ENCODE assay signal across 17 mouse cellular contexts in the genomic region with DNA sequence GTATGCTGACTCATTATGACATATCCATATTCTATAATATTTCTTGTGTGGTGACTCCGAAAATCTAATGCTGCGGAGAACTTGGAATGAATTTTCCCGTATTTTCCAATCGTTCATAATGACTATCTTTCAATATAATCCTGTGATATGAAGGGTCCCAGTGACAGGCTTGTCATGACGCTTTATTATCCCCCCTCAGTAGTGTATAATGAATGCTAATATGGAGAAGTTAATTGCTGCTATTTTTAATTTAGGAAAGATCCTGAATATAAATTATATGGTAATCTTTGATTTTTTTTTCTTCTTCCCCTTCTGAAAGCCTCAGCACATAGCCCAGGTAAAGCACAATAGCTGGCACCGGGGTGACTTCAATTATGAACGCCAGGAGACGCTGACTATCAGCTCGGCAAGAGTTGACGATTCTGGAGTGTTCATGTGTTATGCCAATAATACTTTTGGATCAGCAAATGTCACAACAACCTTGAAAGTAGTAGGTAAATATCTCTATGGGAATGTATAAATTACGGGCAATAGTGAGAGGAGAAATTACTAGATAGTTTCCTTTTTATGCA. TPM values are rescaled to one million over a fixed set of nuclear protein-coding genes. Genes with fewer than 3 reads are reported as not detected.
DNase-seq lines count a peak whose midpoint lies in the region; ATAC-seq and TF ChIP-seq lines count a peak whose summit lies in the region.
"Had no signal": no experiment of that assay in that cellular context is flagged by ENCODE, and none has a peak within 500 bp of the region (broad histone marks: within the 10 kb centered on the region; RNA-seq: fewer than 3 reads in every experiment).

No protein-coding gene starts in this region.

- no peak for TF ChIP-seq CTCF in forebrain, postnatal 0 days (IDR thresholded peaks at IDR 0.05; ENCODE audit: low read depth)

- no peaks in the 10 kb centered on the region for H3K27me3 ChIP-seq in forebrain, embryonic 14.5 days (replicated peaks; ENCODE audit: control insufficient read depth, insufficient read depth, low read length)
- H3K27me3 ChIP-seq in forebrain, embryonic 12.5 days, result no peaks in the 10 kb centered on the region
- no peaks in the 10 kb centered on the region for H3K27me3 ChIP-seq in forebrain, postnatal 0 days (ENCODE audit: insufficient read depth, low read length)
- H3K27me3 ChIP-seq in forebrain, embryonic 15.5 days, result no peaks in the 10 kb centered on the region
- H3K27me3 ChIP-seq in hindbrain, embryonic 14.5 days (ENCODE audit: control insufficient read depth, insufficient read depth, low read length), result no peaks in the 10 kb centered on the region
- no peaks in the 10 kb centered on the region for H3K27me3 ChIP-seq in hindbrain, embryonic 10.5 days (ENCODE audit: insufficient read depth, poor library complexity, severe bottlenecking)
- H3K27me3 ChIP-seq: embryonic facial prominence, embryonic 12.5 days had no signal

- no peaks in the 10 kb centered on the region for H3K36me3 ChIP-seq in forebrain, embryonic 14.5 days (ENCODE audit: control insufficient read depth, insufficient read depth, low read length)
- H3K36me3 ChIP-seq in forebrain, embryonic 12.5 days (replicated peaks), result no peaks in the 10 kb centered on the region
- no peaks in the 10 kb centered on the region for H3K36me3 ChIP-seq in forebrain, postnatal 0 days (ENCODE audit: insufficient read depth)
- no peaks in the 10 kb centered on the region for H3K36me3 ChIP-seq in forebrain, embryonic 15.5 days
- H3K36me3 ChIP-seq in hindbrain, embryonic 14.5 days (replicated peaks; ENCODE audit: control insufficient read depth, insufficient read depth), result peaks cover 11% of the 10 kb centered on the region
- H3K36me3 ChIP-seq in hindbrain, embryonic 10.5 days, result peaks cover 14% of the 10 kb centered on the region
- H3K36me3 ChIP-seq: embryonic facial prominence, embryonic 12.5 days had no signal

- WGBS in forebrain, embryonic 14.5 days, result 87% methylated on average over 11 of the region's 11 CpGs
- WGBS in forebrain, embryonic 12.5 days, result 92% methylated on average over 11 of the region's 11 CpGs
- WGBS in forebrain, postnatal 0 days, result 59% methylated on average over 11 of the region's 11 CpGs
- 65% methylated on average over 11 of the region's 11 CpGs for WGBS in forebrain, embryonic 15.5 days
- 73% methylated on average over 11 of the region's 11 CpGs for WGBS in hindbrain, embryonic 14.5 days
- 93% methylated on average over 11 of the region's 11 CpGs for WGBS in hindbrain, embryonic 10.5 days

- H3K4me3 ChIP-seq in forebrain, embryonic 14.5 days (ENCODE audit: low read depth, low read length), result no peak overlapping the region
- H3K4me3 ChIP-seq in forebrain, embryonic 12.5 days (replicated peaks), result no peak overlapping the region
- H3K4me3 ChIP-seq in forebrain, postnatal 0 days (ENCODE audit: low read depth, low read length), result no peak overlapping the region
- no peak overlapping the region for H3K4me3 ChIP-seq in forebrain, embryonic 15.5 days
- no peak overlapping the region for H3K4me3 ChIP-seq in hindbrain, embryonic 14.5 days (replicated peaks; ENCODE audit: low read length)
- no peak overlapping the region for H3K4me3 ChIP-seq in hindbrain, embryonic 10.5 days
- H3K4me3 ChIP-seq: embryonic facial prominence, embryonic 10.5 days; embryonic facial prominence, embryonic 12.5 days had no signal

- no peak overlapping the region for H3K9ac ChIP-seq in forebrain, embryonic 14.5 days (ENCODE audit: low read length)
- H3K9ac ChIP-seq in forebrain, embryonic 12.5 days, result no peak overlapping the region
- H3K9ac ChIP-seq in forebrain, postnatal 0 days, result no peak overlapping the region
- no peak overlapping the region for H3K9ac ChIP-seq in forebrain, embryonic 15.5 days (replicated peaks)
- H3K9ac ChIP-seq in hindbrain, embryonic 14.5 days, result no peak overlapping the region
- H3K9ac ChIP-seq: embryonic facial prominence, embryonic 12.5 days had no signal

- peaks cover 7% of the 10 kb centered on the region; the same call in 1 of the 2 replicates for H3K4me1 ChIP-seq in forebrain, embryonic 14.5 days (ENCODE audit: control insufficient read depth, insufficient read depth, low read length)
- peaks cover 4% of the 10 kb centered on the region; the same call in 1 of the 2 replicates for H3K4me1 ChIP-seq in forebrain, embryonic 12.5 days
- no peaks in the 10 kb centered on the region for H3K4me1 ChIP-seq in forebrain, postnatal 0 days (ENCODE audit: insufficient read depth)
- H3K4me1 ChIP-seq in forebrain, embryonic 15.5 days, result peaks cover 12% of the 10 kb centered on the region; the same call in 1 of the 2 replicates
- H3K4me1 ChIP-seq in hindbrain, embryonic 14.5 days (replicated peaks; ENCODE audit: control insufficient read depth, insufficient read depth, low read length), result peaks cover 19% of the 10 kb centered on the region
- 0 out of 2 replicates have a peak, but pooled peaks cover 3% of the 10 kb centered on the region for H3K4me1 ChIP-seq in hindbrain, embryonic 10.5 days (replicated peaks)
- H3K4me1 ChIP-seq: embryonic facial prominence, embryonic 10.5 days; embryonic facial prominence, embryonic 12.5 days had no signal

- no peak for ATAC-seq in forebrain, embryonic 14.5 days
- ATAC-seq in forebrain, embryonic 12.5 days (ENCODE audit: low FRiP score), result no peak
- peak; percentile 86; the same call in 1 of the 2 replicates for ATAC-seq in forebrain, postnatal 0 days
- ATAC-seq in forebrain, embryonic 15.5 days (replicated peaks), result no peak; the same call in 1 of the 2 replicates
- no peak for ATAC-seq in hindbrain, embryonic 14.5 days (ENCODE audit: low FRiP score)

- no peaks in the 10 kb centered on the region for H3K9me3 ChIP-seq in forebrain, embryonic 14.5 days (replicated peaks; ENCODE audit: control insufficient read depth, low read length)
- no peaks in the 10 kb centered on the region for H3K9me3 ChIP-seq in forebrain, embryonic 12.5 days
- H3K9me3 ChIP-seq in forebrain, postnatal 0 days (ENCODE audit: low read length), result no peaks in the 10 kb centered on the region
- no peaks in the 10 kb centered on the region for H3K9me3 ChIP-seq in forebrain, embryonic 15.5 days
- H3K9me3 ChIP-seq in hindbrain, embryonic 14.5 days (ENCODE audit: control insufficient read depth, low read length), result no peaks in the 10 kb centered on the region
- H3K9me3 ChIP-seq in hindbrain, embryonic 10.5 days, result no peaks in the 10 kb centered on the region
- H3K9me3 ChIP-seq: embryonic facial prominence, embryonic 10.5 days; embryonic facial prominence, embryonic 12.5 days had no signal

- no peak overlapping the region for H3K27ac ChIP-seq in forebrain, embryonic 14.5 days (ENCODE audit: low read depth, low read length)
- no peak overlapping the region for H3K27ac ChIP-seq in forebrain, embryonic 12.5 days
- H3K27ac ChIP-seq in forebrain, postnatal 0 days (ENCODE audit: low read depth, low read length), result no peak overlapping the region
- no peak overlapping the region for H3K27ac ChIP-seq in forebrain, embryonic 15.5 days (replicated peaks)
- 0 out of 2 replicates have a peak overlapping the region, but pooled peaks have one; percentile 23 for H3K27ac ChIP-seq in hindbrain, embryonic 14.5 days
- no peak overlapping the region for H3K27ac ChIP-seq in hindbrain, embryonic 10.5 days
- H3K27ac ChIP-seq: embryonic facial prominence, embryonic 10.5 days; embryonic facial prominence, embryonic 12.5 days had no signal

- DNase-seq in forebrain, embryonic 14.5 days (ENCODE audit: low spot score), result peak; percentile 25
- no peak for DNase-seq in forebrain, postnatal 0 days
- DNase-seq in hindbrain, embryonic 14.5 days (ENCODE audit: low spot score), result no peak
- no peak for DNase-seq in hindbrain, embryonic 10.5 days (ENCODE audit: low spot score)
- no peak for DNase-seq in right cerebral cortex, postnatal 14 days
- DNase-seq: adrenal gland, postnatal 10 days; adrenal gland, postnatal 25 days; cerebellum, adult 11-12 months; cerebellum, adult 2 months; cerebellum, adult 9-10 months; cerebellum, postnatal 10 days; cerebellum, postnatal 25 days had no signal

- no peak overlapping the region for H3K4me2 ChIP-seq in forebrain, embryonic 14.5 days (ENCODE audit: low read length)
- no peak overlapping the region for H3K4me2 ChIP-seq in forebrain, embryonic 12.5 days
- no peak overlapping the region for H3K4me2 ChIP-seq in forebrain, postnatal 0 days (ENCODE audit: low read depth)
- no peak overlapping the region for H3K4me2 ChIP-seq in forebrain, embryonic 15.5 days (replicated peaks)
- H3K4me2 ChIP-seq in hindbrain, embryonic 14.5 days (replicated peaks), result no peak overlapping the region
- H3K4me2 ChIP-seq: embryonic facial prominence, embryonic 12.5 days had no signal

RNA-seq across cellular contexts. Expression of gene Kit, which starts 40.4 kb away (rescaled TPM):
- 27.0 and 32.6 TPM in 2 replicates for polyA plus RNA-seq in forebrain, embryonic 14.5 days (2014; fragmentation: Nextera tagmentation; extraction: Ambion mirVana)
- 23.9 and 27.5 TPM in 2 replicates for polyA plus RNA-seq in forebrain, embryonic 12.5 days (2016; fragmentation: Nextera tagmentation; extraction: Ambion mirVana)
- 31.8 and 36.3 TPM in 2 replicates for total RNA-seq in forebrain, postnatal 0 days (2014; rRNA removed)
- polyA plus RNA-seq in forebrain, postnatal 0 days (2015; fragmentation: Nextera tagmentation; extraction: Ambion mirVana), result 17.8 and 24.8 TPM in 2 replicates
- polyA plus RNA-seq in forebrain, embryonic 15.5 days (2015; fragmentation: Nextera tagmentation; extraction: Ambion mirVana), result 31.8 and 35.4 TPM in 2 replicates
- polyA plus RNA-seq in hindbrain, embryonic 14.5 days (2014; fragmentation: Nextera tagmentation; extraction: Ambion mirVana), result 56.6 and 62.1 TPM in 2 replicates
- polyA plus RNA-seq in hindbrain, embryonic 10.5 days (2016; fragmentation: Nextera tagmentation; extraction: Ambion mirVana), result 23.5 and 29.8 TPM in 2 replicates
- polyA plus RNA-seq: C2C12 had no signal
